In genomic region chrX:73635425-73635824, GRCm38 (mm10) we compare ENCODE assay signal across 10 mouse cellular contexts. TPM values are rescaled to one million over a fixed set of nuclear protein-coding genes. Genes with fewer than 3 reads are reported as not detected.
DNase-seq lines count a peak whose midpoint lies in the region; ATAC-seq and TF ChIP-seq lines count a peak whose summit lies in the region.
"Had no signal": no experiment of that assay in that cellular context is flagged by ENCODE, and none has a peak within 500 bp of the region (broad histone marks: within the 10 kb centered on the region; RNA-seq: fewer than 3 reads in every experiment).

No protein-coding gene starts in this region.

- TF ChIP-seq CTCF in heart, adult 2 months (IDR thresholded peaks at IDR 0.05): no peak
- TF ChIP-seq CTCF in brain, embryonic 14.5 days (IDR thresholded peaks at IDR 0.05; ENCODE audit: borderline replicate concordance, extremely low read depth, insufficient read depth, insufficient read length): no peak

- TF ChIP-seq POLR2A in heart, adult 2 months (IDR thresholded peaks at IDR 0.05; ENCODE audit: insufficient read depth, low read depth, low read length): no peak
- TF ChIP-seq POLR2A in brain, embryonic 14.5 days (IDR thresholded peaks at IDR 0.05; ENCODE audit: borderline replicate concordance, extremely low read depth, insufficient read depth, insufficient read length, poor library complexity, severe bottlenecking): no peak

- peaks cover 95% of the 10 kb centered on the region for H3K27me3 ChIP-seq in heart, embryonic 13.5 days (replicated peaks)
- peaks cover 5% of the 10 kb centered on the region for H3K27me3 ChIP-seq in heart, adult 2 months (ENCODE audit: control insufficient read depth, insufficient read depth, low read length)
- H3K27me3 ChIP-seq in hindbrain, embryonic 11.5 days (ENCODE audit: control insufficient read depth, insufficient read depth, low read length): peaks cover 36% of the 10 kb centered on the region
- peaks cover 67% of the 10 kb centered on the region for H3K27me3 ChIP-seq in midbrain, embryonic 12.5 days

- DNase-seq in heart, adult 2 months: no peak
- DNase-seq in brain, embryonic 14.5 days (ENCODE audit: low read depth): peak; percentile 16
- peak; percentile 7 for DNase-seq in hindbrain, embryonic 11.5 days (ENCODE audit: low spot score)
- no peak for DNase-seq in adrenal gland, adult (ENCODE audit: inconsistent age in 2 of 2, low spot score in 1 of 2)
- DNase-seq in gastrocnemius, postnatal 10 days: no peak
- no peak for DNase-seq in urinary bladder, postnatal 36 days (ENCODE audit: low spot score in 2 of 2)
- DNase-seq: kidney, adult 8-10 months had no signal

- H3K4me3 ChIP-seq in heart, embryonic 13.5 days: peak overlapping the region; percentile 24; the same call in 1 of the 2 replicates
- no peak overlapping the region for H3K4me3 ChIP-seq in heart, adult 2 months
- H3K4me3 ChIP-seq in hindbrain, embryonic 11.5 days (ENCODE audit: low read depth, low read length): no peak overlapping the region
- peak overlapping the region; percentile 18; the same call in 1 of the 2 replicates for H3K4me3 ChIP-seq in midbrain, embryonic 12.5 days
- H3K4me3 ChIP-seq: myocyte had no signal

- ATAC-seq in heart, embryonic 13.5 days (ENCODE audit: extremely low read depth, insufficient number of reproducible peaks, low FRiP score, low TSS enrichment): no peak
- no peak for ATAC-seq in hindbrain, embryonic 11.5 days (ENCODE audit: low FRiP score)
- ATAC-seq in midbrain, embryonic 12.5 days (ENCODE audit: low FRiP score, low read depth): peak; percentile 23; the same call in 1 of the 2 replicates

- H3K9me3 ChIP-seq in heart, embryonic 13.5 days: no peaks in the 10 kb centered on the region
- no peaks in the 10 kb centered on the region for H3K9me3 ChIP-seq in hindbrain, embryonic 11.5 days (ENCODE audit: control insufficient read depth, low read length)
- no peaks in the 10 kb centered on the region for H3K9me3 ChIP-seq in midbrain, embryonic 12.5 days

- no peaks in the 10 kb centered on the region for H3K79me2 ChIP-seq in heart, adult 2 months (replicated peaks; ENCODE audit: control insufficient read depth, insufficient read depth, low read length)

- intact Hi-C loops in heart, adult 2 months (cut with DNase I): no loop called here

- H3K9ac ChIP-seq in heart, embryonic 13.5 days: no peak overlapping the region; the same call in 1 of the 2 replicates
- no peak overlapping the region for H3K9ac ChIP-seq in heart, adult 2 months (ENCODE audit: low read depth, low read length)
- H3K9ac ChIP-seq in hindbrain, embryonic 11.5 days (ENCODE audit: low read depth, low read length): no peak overlapping the region
- H3K9ac ChIP-seq in midbrain, embryonic 12.5 days (replicated peaks): no peak overlapping the region

- H3K36me3 ChIP-seq in heart, embryonic 13.5 days: no peaks in the 10 kb centered on the region
- no peaks in the 10 kb centered on the region for H3K36me3 ChIP-seq in heart, adult 2 months (ENCODE audit: control insufficient read depth, insufficient read depth, low read length)
- no peaks in the 10 kb centered on the region for H3K36me3 ChIP-seq in hindbrain, embryonic 11.5 days (ENCODE audit: control insufficient read depth, insufficient read depth, low read length)
- no peaks in the 10 kb centered on the region for H3K36me3 ChIP-seq in midbrain, embryonic 12.5 days

- H3K4me1 ChIP-seq in heart, embryonic 13.5 days: peaks cover 9% of the 10 kb centered on the region
- H3K4me1 ChIP-seq in heart, adult 2 months (ENCODE audit: control insufficient read depth, insufficient read depth, low read length): no peaks in the 10 kb centered on the region
- no peaks in the 10 kb centered on the region; the same call in 1 of the 2 replicates for H3K4me1 ChIP-seq in hindbrain, embryonic 11.5 days (replicated peaks; ENCODE audit: control insufficient read depth, insufficient read depth, low read length)
- peaks cover 8% of the 10 kb centered on the region; the same call in 1 of the 2 replicates for H3K4me1 ChIP-seq in midbrain, embryonic 12.5 days

- H3K27ac ChIP-seq in heart, embryonic 13.5 days (replicated peaks): no peak overlapping the region
- no peak overlapping the region for H3K27ac ChIP-seq in heart, adult 2 months
- H3K27ac ChIP-seq in hindbrain, embryonic 11.5 days (ENCODE audit: low read depth, low read length): no peak overlapping the region
- H3K27ac ChIP-seq in midbrain, embryonic 12.5 days (replicated peaks): no peak overlapping the region

- no peak for TF ChIP-seq EP300 in heart, adult 2 months (IDR thresholded peaks at IDR 0.05; ENCODE audit: insufficient read depth, low read depth, low read length)

- peak overlapping the region; percentile 56 for H3K4me2 ChIP-seq in heart, embryonic 13.5 days
- H3K4me2 ChIP-seq in hindbrain, embryonic 11.5 days (replicated peaks; ENCODE audit: low read depth, low read length): no peak overlapping the region; the same call in 1 of the 2 replicates
- peak overlapping the region; percentile 30 for H3K4me2 ChIP-seq in midbrain, embryonic 12.5 days (replicated peaks)

- WGBS in heart, embryonic 13.5 days: 7% methylated on average over 14 of the region's 19 CpGs
- WGBS in heart, adult 2 months: 19% methylated on average over 14 of the region's 19 CpGs
- 12% methylated on average over 18 of the region's 19 CpGs for WGBS in hindbrain, embryonic 11.5 days
- 13% methylated on average over 19 of the region's 19 CpGs for WGBS in midbrain, embryonic 12.5 days

RNA-seq across cellular contexts. Expression of gene Dusp9, which starts 3.8 kb away (rescaled TPM):
- 6.0 and 6.3 TPM in 2 replicates for polyA plus RNA-seq in heart, embryonic 13.5 days (2015; fragmentation: Nextera tagmentation; extraction: Ambion mirVana)
- total RNA-seq in heart, adult 2 months (2021): not detected
- polyA plus RNA-seq in heart, adult 2 months (2012; rRNA removed): 0.04 TPM in 1 of 2 replicates, not detected in the other
- polyA plus RNA-seq in brain, embryonic 14.5 days (2012; rRNA removed): 1.1 and 1.5 TPM in 2 replicates
- 3.5 and 4.9 TPM in 2 replicates for polyA plus RNA-seq in hindbrain, embryonic 11.5 days (2014; fragmentation: Nextera tagmentation; extraction: Ambion mirVana)
- 3.9 and 4.1 TPM in 2 replicates for polyA plus RNA-seq in midbrain, embryonic 12.5 days (2016; fragmentation: Nextera tagmentation; extraction: Ambion mirVana)
- total RNA-seq in gastrocnemius, postnatal 10 days (2021): under 1 TPM; 0.09 to 0.11 TPM

RNA-seq across cellular contexts. Expression of gene Pnck, which starts 24.5 kb away (rescaled TPM):
- 9.6 and 10.4 TPM in 2 replicates for polyA plus RNA-seq in heart, embryonic 13.5 days (2015; fragmentation: Nextera tagmentation; extraction: Ambion mirVana)
- 1 to 10 TPM; 6.5 to 8.0 TPM for total RNA-seq in heart, adult 2 months (2021)
- polyA plus RNA-seq in heart, adult 2 months (2012; rRNA removed): 15.8 and 20.4 TPM in 2 replicates
- 139 and 181 TPM in 2 replicates for polyA plus RNA-seq in brain, embryonic 14.5 days (2012; rRNA removed)
- polyA plus RNA-seq in hindbrain, embryonic 11.5 days (2014; fragmentation: Nextera tagmentation; extraction: Ambion mirVana): 14.0 and 15.5 TPM in 2 replicates
- 26.2 and 30.0 TPM in 2 replicates for polyA plus RNA-seq in midbrain, embryonic 12.5 days (2016; fragmentation: Nextera tagmentation; extraction: Ambion mirVana)
- total RNA-seq in gastrocnemius, postnatal 10 days (2021): 10 to 100 TPM; 13.1 to 15.1 TPM

RNA-seq across cellular contexts. Expression of gene Slc6a8, which starts 37.5 kb away (rescaled TPM):
- polyA plus RNA-seq in heart, embryonic 13.5 days (2015; fragmentation: Nextera tagmentation; extraction: Ambion mirVana): 6.8 and 8.0 TPM in 2 replicates
- 100 to 1,000 TPM; 155 to 179 TPM for total RNA-seq in heart, adult 2 months (2021)
- 155 and 205 TPM in 2 replicates for polyA plus RNA-seq in heart, adult 2 months (2012; rRNA removed)
- 62.2 and 71.4 TPM in 2 replicates for polyA plus RNA-seq in brain, embryonic 14.5 days (2012; rRNA removed)
- 6.0 and 7.8 TPM in 2 replicates for polyA plus RNA-seq in hindbrain, embryonic 11.5 days (2014; fragmentation: Nextera tagmentation; extraction: Ambion mirVana)
- polyA plus RNA-seq in midbrain, embryonic 12.5 days (2016; fragmentation: Nextera tagmentation; extraction: Ambion mirVana): 7.3 and 7.7 TPM in 2 replicates
- 10 to 100 TPM; 48.5 to 50.7 TPM for total RNA-seq in gastrocnemius, postnatal 10 days (2021)

Comparison
In these comparisons a context has a peak if more than half of its experiments do, and no peak if none do; other contexts are left out.
1. H3K4me3 ChIP-seq: peak in heart, embryonic 13.5 days (single experiment) and midbrain, embryonic 12.5 days (single experiment); none in heart, adult 2 months (single experiment) and hindbrain, embryonic 11.5 days (single experiment).
2. DNase-seq: peak in brain, embryonic 14.5 days (single experiment) and hindbrain, embryonic 11.5 days (single experiment); none in heart, adult 2 months (0 of 2), adrenal gland, adult (0 of 2), gastrocnemius, postnatal 10 days (single experiment) and urinary bladder, postnatal 36 days (0 of 2).